Mouse (Mus musculus): Measurements from ENCODE around the gene Pard3.

Pard3 gene

DNA sequence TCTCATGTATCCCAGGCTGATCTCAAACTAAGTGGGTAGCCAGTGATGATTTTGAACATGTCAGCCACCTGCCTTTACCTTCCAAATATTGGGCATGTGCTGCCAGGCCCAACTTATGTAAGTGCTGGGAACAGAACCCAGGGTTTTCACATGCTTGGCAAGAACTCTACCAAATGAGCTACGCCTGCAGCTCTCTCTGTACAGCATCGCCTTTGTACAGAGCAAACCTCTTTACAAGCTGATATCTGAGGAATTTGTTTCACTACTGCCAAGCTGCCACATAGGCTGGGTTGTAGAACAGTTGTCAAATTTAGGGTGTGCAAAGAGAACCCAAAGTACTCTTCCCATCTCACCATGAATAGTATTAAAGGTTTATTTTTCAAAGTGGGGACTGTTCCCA, 416.3 kb downstream of the Pard3 start:
- in situ Hi-C loops (cut with MboI, MseI) = no loop called here

DNA sequence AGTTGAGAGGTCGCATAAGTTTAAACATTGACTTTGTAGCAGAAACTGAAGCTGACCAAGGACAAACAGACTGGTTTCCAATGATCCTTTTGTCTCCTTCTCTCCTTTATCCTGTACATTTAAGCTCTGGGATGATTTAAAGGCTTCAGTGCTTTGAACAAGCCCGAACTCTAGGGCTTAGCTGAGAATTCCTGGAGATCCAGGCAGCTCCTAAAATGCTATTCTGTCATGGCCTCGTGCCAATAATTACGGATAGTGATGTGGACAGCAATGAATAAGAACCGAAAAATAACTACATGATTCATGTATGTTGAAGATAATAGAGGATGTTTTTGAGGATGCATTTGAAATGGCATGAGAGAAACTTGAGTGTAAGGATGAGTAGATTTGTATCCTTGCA, 421.9 kb downstream of the Pard3 start:
- in situ Hi-C loops (cut with MboI, MseI) = no loop called here

DNA sequence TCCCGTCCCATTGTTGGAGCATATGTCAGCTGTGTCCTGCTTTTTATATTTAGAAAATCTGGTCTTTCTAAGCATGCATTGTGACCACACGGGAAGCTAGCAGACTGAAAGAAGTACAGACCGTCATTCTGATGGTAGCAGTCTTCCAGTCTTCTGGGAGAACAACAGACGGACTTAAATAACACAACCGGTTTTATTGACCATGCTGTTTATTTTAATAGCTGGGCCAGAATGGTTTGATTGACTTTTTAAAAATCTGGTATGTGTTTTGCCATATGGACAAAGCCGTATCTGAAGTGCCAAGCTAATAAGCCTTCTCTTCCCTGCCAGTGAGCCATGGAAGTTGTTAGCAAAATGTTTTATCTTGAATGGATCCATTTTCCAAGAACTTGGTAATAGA, 428.3 kb downstream of the Pard3 start:
- in situ Hi-C loops (cut with MboI, MseI) = no loop called here

DNA sequence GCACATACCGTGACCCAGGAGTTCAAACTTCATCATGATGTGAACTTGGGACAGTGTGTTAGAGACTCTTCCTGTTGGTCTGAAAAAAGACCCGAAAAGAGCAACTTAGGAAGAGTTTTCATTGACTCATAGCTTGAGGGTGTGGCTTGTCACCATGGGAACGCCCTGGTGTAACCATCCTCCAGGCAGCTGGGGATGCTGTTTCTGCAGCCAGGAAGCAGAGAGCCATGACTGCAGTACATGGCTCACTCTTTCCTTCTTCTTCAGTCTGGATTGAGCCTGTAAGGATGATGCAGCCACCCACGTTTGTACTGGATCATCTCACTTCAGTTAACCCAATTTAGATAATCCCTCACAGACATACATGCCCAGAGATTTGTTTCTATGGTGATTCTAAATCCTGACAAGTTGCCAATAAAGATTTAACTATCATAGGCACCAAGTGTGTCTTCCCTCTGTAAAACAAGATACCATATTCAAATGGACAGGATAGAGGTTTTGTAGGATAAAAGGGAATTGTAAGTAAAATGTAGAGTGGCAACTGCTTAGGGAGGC, 431.6 kb downstream of the Pard3 start:
- in situ Hi-C loops (cut with MboI, MseI) = no loop called here

DNA sequence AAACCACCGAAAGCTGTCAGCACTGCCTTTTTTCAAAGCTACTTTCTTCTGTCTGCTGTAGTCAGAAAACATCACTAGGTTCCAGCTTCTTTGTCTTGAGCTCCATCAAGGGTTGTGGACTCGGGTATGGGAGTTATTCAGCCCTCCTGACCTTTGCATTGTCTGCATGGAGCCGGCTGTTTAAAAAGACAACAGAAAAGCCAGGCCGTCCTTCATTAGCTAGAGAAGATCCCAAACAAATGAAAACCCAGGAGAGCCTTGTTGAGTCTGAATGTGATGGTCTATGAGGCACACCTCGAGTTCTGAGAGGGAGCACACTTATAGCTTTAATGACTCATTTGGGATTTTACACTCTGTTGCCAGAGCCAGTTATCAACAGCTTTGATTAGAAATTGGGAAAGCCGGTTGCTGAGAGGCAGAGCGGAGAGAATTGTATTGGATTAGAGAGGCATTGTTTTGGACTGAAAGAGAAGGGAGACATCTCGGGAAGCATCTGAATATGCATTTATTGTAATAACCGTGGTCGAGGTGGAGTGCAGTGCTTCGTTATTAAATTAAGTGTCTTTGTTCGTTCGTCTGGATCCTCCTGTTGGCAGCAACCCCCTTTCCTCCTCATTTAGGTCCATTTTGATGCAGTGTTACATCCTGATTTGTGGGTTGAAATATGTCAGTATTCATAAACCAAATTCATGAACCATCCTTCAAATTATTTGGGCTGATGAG, 435.5 kb downstream of the Pard3 start:
- in situ Hi-C loops (cut with MboI, MseI) = no loop called here

DNA sequence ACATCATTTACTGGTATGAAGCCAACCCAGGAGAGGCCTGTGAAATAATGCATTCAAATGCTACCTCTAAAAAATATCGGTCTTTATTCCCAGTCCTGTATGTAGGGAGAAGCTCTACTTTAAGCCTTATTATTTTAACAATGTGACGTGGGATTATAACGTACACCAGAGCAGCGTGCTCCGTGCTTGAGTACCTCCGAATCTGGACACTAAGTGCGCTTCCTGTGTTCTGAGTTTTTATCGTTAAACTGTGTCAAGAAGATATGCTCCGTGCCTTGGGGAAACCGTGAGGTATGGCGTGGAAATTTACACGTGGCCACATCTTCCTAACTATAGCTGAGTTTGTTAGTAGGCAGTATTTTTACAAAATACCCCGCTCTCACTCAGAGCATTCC, 436.0 kb downstream of the Pard3 start:
- in situ Hi-C loops (cut with MboI, MseI) = no loop called here

DNA sequence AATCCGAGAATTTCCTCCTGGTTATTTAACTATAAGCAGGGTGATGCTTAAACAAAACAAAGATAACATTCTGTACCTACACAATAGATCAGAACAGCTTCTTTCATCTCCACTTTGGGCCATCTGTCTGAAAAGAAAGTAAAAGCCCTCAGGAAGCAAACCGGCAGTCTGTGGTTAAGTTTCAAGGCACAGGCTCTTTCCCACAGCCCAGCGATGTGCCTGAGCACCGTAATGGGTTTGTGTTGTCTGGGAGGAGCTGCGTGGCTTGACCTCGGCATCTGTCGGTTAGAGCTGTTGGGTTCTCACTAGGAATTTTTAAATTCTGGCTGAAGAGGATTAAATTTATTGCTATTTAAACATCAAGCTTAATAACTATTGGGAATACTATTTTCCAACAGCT, 436.5 kb downstream of the Pard3 start:
- in situ Hi-C loops (cut with MboI, MseI) = no loop called here

DNA sequence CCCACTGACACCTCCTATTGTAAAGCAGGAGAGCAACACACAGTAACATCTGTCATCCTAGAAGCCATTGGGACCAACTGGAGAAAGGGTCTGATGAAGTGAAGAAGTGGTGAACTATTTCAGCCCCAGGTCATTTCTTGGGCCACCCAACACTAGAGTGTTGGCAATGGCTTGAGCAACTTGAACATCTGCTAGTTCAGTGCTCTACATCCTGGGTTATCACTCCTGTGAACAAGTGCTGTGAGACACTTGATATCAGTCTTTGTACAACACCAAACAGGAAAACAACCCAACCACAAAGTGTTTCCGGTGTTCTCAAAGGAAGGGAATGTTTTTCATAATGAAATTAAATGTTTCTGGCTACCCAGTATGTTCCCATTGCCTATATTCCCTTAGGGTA, 438.1 kb downstream of the Pard3 start:
- in situ Hi-C loops (cut with MboI, MseI) = no loop called here

DNA sequence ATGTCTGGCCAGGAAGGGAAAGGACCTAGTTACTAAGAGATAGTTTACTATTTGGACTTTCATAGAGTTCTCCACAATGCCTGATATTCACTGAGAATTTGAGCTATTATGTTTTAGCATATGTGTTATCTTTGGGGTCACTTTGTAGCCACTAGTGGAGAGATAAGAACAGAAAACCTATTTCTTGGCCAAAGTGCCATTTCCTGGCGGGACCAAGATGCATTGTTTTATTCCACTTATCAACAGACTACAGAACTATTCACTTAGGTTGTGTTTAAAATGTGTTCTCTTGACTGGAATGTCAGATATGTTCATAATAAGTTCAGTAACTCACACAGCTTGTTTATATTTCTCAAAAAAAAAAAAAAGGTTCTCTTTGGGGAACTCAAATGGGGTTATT, 441.6 kb downstream of the Pard3 start:
- in situ Hi-C loops (cut with MboI, MseI) = no loop called here

DNA sequence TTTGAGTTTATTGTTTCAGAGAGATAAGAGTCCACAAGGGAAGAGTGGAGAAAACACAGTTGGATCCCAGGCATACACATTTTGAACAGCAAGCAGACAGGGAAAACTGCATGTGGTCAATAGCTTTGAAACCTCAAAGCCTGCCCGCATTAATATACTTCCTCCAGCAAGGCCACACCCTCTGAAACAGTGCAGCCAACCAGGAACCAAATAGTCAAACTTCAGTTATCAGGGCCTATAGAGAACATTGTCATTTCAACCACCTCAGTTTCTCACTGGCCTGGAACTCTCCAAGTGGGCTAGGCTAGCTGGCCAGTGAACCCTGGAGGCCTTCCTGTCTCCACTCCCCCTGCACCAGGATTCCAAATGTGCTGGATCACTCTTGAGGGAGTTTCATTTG, 442.6 kb downstream of the Pard3 start:
- in situ Hi-C loops (cut with MboI, MseI) = no loop called here

DNA sequence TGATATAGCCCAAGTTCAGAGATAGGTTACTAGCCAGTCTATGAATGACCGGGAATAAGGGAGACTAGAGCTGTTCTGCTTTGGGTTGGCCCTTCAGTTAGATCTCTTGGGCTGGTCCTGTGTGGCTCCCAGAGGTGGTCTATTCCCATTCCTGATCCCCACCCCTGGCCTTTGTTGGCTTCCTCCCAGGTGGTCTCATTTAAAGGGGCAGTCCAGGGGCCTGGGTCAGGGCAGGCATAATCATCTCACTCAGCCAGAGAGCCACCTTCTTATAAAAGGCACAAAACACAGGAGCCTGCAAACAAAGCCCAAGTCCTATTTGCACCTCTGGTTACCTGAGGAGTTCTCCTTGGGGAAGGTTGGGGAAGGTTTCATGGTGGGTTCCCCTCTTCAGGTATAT, 447.6 kb downstream of the Pard3 start:
- in situ Hi-C loops (cut with MboI, MseI) = no loop called here

DNA sequence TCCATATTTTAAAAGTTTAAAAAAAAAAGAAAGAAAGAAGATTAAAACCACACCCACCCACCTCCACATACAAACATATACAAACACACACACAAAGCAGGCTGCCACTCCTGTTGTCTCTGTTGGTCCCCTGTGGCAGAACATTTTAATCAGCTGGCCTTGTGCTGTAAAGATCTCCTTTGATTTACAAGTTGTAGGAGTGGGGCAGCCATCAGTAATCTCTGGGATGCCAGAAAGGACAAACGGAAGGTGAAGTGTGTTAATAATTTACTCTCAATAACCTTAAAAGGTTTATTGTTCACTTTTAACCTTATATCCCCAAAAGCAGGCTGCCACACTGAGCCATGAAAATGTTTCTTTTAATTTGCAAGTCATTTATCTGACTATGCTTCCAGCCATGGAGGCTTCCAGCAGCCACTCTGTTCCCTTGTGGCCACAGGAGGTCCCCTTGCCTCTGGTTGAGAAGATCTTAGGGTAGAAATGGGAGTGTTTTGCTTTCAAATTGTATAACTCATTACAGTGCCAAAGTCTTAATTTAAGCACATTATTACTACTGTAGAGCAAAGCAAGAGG, 448.4 kb downstream of the Pard3 start:
- in situ Hi-C loops (cut with MboI, MseI) = no loop called here

DNA sequence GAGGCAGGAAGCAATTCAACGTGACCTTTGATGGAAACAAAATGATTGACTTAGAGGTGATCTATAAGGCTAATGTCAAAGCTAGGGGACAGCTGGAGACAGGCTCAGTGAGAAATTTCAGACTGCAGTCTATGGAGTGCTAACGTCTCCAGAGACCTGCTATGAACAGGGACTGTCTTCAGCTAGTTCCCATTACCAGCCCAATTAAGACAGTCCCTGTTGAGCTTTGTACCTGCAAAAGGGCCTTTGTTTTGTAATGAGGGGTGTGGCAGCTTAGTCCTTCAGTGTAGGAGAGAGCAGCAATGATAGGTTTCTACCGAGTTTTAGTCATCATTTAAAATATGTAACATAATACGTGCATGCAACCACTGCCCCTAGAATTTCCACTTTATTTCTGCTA, 448.9 kb downstream of the Pard3 start:
- in situ Hi-C loops (cut with MboI, MseI) = no loop called here

DNA sequence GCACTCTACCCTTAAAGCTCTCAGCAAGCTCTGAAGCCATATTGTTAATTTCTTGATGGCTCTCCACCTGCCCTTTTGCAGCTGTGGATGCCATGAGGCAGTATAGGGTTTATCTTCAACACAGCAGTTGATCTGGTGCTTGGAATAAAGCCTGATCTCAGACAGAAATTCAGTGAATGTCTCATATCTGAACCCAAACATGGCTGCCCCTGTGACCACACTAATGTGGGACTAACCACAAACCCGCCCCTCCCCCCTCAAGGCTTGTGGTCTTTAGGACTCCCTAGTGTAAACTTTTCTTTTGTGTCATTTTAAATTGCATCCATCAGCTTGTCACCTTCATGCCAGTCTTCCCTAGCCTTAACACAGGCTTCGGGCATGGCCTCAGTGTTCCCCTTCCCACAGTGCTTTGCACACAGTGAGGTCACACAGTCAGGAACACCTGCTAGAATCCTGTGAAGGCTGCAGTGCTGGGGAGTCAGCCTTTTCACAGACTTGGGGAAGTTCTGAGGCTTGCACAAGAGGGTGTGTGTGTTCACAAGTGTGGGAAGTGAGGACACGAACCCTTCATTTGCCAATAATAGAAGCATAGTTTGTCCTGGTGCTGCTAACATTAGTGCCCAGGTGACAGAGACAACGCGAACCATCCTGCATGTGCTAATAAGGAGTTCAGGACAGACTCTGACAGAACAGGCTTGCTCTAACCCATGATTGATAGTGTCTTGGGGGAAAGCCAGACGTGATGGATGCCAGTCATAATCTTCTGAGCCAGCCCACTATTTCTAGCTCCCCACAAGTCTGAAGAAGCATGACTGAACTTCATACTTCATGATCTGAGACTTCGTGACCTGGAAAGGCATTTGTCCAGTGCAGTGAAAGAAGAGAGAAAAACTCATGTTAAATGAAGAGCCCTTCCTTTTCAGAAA, 451.4 kb downstream of the Pard3 start:
- in situ Hi-C loops (cut with MboI, MseI) = no loop called here

DNA sequence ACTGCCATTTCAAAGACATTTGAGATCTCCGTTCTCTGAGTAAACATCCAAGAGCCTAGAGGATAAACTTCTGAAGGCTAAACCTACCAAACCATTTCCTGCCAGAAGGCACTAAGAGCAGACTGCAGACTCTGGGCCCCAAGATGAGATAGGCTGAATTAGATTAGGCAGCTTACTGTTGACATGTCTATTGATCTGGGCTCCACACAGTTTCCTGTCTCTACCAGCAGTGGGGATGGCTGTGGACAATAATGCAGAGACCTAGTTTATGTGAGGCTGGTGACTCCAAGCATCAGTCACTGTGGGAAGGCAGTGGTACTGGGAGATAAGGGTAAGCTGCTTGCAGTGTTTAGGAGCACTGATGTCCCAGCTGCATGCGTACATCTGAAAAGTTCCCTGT, 452.4 kb downstream of the Pard3 start:
- in situ Hi-C loops (cut with MboI, MseI) = no loop called here

DNA sequence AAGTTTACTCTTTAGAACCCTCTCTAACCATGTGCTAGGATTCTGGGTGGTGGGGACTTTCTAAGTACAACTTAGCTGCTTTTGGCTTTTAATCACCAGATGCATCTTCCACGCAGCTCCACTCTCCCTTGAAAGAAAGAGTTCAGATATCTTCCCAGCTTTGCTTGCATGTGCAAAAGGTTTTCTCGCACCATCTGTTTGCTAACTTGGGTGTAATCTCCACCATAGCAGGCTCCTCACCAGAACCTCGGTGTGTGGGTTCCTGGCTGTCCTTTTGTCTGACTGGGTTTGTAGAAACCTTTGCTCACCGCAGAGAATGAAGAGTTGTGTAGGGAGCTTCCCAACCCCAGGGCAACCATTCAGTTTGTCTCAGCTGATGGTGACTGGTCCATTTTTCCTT, 462.0 kb downstream of the Pard3 start:
- in situ Hi-C loops (cut with MboI, MseI) = no loop called here

DNA sequence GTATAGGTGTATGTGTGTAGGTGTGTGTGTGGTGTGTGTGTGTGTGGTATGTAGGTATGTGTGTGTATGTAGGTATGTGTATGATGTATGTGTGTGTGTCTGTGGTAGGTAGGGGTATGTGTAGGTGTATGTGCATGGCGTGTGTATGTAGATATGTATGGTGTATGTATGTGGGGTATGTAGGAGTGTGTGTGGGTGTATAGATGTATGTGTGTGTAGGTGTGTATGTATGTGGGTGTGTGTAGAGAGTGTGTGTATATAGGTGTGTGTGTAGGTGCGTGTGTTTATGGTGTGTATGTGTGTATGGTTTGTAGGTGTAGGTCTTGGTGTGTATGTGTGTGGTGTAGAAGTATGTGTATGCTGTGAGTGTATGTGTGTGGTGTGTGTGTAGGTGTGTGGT, 464.6 kb downstream of the Pard3 start:
- in situ Hi-C loops (cut with MboI, MseI) = no loop called here

DNA sequence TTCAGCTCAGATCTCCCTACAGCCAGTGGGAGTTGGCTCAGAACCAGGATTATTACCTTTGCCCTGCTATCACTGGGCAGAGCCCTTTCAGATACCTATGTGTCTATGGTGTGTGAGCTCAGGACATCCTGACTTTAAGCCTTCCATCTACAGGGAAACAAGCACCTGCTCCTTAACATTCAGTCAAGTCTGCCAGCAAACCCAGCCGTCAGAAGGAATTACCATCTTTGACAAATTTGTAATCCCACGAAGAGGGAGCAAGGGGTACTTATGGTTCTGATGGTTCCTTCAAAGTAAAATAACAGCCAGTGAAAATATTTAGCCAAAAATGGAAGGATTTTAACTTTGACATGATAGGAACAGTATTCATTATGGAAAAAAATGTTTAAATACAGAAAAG, 466.1 kb downstream of the Pard3 start:
- in situ Hi-C loops (cut with MboI, MseI) = no loop called here

DNA sequence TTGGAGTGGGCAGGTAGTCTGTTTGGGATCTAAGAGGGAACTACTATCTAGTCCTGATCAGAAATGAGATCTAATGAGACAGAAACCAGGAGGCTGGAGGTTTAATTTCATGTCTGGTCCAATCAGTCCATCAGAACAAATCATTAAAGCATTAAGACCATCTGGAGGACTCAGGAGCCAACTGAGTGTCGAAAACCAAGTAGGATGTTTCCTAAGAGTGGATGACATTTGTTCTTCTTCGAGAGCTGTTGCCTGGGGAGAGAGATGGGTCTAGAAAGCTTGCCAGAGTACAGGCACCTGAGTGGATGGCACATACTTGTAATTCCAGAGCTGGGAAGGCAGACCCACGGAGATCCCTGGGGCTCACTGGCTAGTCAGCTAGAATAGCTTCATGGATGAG, 468.2 kb downstream of the Pard3 start:
- in situ Hi-C loops (cut with MboI, MseI) = no loop called here

DNA sequence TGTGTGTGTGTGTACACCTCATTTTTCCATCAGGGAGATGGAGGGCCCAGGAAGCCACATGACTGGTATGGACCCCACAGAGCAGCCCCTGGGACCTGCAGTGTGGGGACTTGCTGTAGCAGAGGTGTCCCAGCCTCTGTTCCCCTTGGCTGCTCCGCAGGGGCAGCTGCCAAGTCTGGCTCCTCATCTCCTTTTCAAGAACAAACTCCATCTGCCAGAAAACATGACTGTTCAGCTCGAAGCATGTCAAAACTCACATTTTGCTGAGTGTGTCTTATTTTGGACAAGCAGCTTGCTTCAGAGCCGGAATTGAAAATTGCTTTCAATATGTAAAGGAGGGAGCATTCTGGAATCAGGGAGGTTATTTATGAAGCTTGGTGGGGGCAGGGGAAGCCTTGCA, 471.1 kb downstream of the Pard3 start:
- in situ Hi-C loops (cut with MboI, MseI) = no loop called here

DNA sequence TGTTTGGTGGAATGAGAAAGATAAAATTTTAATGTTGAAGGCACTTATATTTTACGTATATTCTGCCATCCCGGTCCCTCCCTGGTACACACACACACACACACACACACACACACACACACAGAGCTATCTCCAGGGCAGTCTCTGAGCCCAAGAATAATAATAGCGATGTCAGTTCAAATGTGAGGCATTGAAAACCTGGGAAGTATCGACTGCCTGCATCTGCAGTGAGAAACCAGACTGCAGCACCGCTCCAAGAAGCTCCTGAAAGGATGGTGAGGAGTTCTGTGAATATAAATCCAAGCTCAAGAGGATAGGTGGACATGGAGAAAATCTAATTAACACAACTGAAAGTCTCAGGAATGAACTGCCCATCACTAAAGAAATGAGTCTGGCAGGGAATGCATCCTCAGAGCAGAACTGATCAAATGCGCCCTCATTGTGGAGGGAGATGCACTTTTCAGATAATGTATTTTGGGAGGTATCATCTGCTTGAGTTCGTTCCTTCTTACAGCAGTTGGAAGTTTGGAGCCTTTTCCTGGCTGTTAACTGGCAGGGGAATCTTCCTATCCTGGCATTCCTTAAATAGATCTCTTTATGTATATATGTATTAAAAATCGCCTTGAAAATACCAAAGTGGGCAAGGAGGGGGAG, 471.6 kb downstream of the Pard3 start:
- in situ Hi-C loops (cut with MboI, MseI) = no loop called here

DNA sequence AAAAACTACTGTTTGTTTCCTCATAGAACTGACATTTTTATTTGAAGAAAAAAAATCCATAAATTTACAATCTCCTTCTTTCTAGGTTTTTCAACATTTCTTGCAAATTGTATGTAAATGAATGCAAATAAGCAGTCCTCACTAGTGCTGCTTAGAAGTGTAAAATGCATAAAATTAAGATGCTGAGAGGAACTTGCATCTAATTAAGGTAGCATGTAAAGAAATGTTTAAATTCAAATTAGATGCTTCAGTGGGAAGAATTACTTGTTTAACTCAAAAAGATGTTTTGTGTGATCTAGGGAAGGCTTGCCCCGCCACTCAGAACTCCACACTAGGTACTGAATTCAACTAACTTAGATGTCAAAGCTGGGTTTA, 472.1 kb downstream of the Pard3 start:
- in situ Hi-C loops (cut with MboI, MseI) = no loop called here
